Mouse (Mus musculus) frontal cortex, postnatal 10 days (tissue): Measurements from ENCODE around the gene Slc9a3r2.
A peak's percentile ranks its signal among the peaks of the same experiment; 100 is the strongest.

Experiments used
- DNase-seq, 2 experiments: peaks; one replicate each; pipeline ENCODE4 v3.0.0; 2022; ENCODE audit warnings: low spot score in 2 of 2, mixed read lengths in 1 of 2

Gene Slc9a3r2

GRCm38 (mm10) chr17:24636781-24637481 is 13.2 kb downstream of the Slc9a3r2 start:
- no peak for DNase-seq

- no peak for DNase-seq
These were observed 14.4 kb downstream of the Slc9a3r2 start for GRCm38 (mm10) chr17:24635694-24636093.

- no peak for DNase-seq
These were observed 15.1 kb downstream of the Slc9a3r2 start for GRCm38 (mm10) chr17:24635024-24635423.

GRCm38 (mm10) chr17:24633831-24634230 is 16.3 kb downstream of the Slc9a3r2 start:
- DNase-seq = no peak

- no peak for DNase-seq
These were observed 17.2 kb downstream of the Slc9a3r2 start for GRCm38 (mm10) chr17:24632813-24633449.

- DNase-seq = peak; percentile 61 to 80
These were observed 17.8 kb downstream of the Slc9a3r2 start, which contains the start of the genes Tsc2 and Nthl1 for GRCm38 (mm10) chr17:24632167-24632812. Gene Tsc2, minus strand, starts transcription at chr17:24632630. Gene Nthl1, plus strand, starts transcription at chr17:24632680.

GRCm38 (mm10) chr17:24630072-24630471 is 20.1 kb downstream of the Slc9a3r2 start:
- no peak for DNase-seq

- peak in 1 of 2 experiments; percentile 62 for DNase-seq
These were observed 21.5 kb downstream of the Slc9a3r2 start for GRCm38 (mm10) chr17:24628646-24629045.

- no peak for DNase-seq
These were observed 24.7 kb downstream of the Slc9a3r2 start for GRCm38 (mm10) chr17:24625472-24625871.

GRCm38 (mm10) chr17:24617561-24618194 is 32.4 kb downstream of the Slc9a3r2 start:
- no peak for DNase-seq

GRCm38 (mm10) chr17:24610711-24611110 is 39.4 kb downstream of the Slc9a3r2 start:
- no peak for DNase-seq

GRCm38 (mm10) chr17:24608874-24609273 is 41.3 kb downstream of the Slc9a3r2 start:
- no peak for DNase-seq

GRCm38 (mm10) chr17:24608370-24608769 is 41.8 kb downstream of the Slc9a3r2 start:
- DNase-seq = no peak

GRCm38 (mm10) chr17:24604557-24604956 is 45.6 kb downstream of the Slc9a3r2 start:
- DNase-seq = no peak

GRCm38 (mm10) chr17:24603961-24604360 is 46.2 kb downstream of the Slc9a3r2 start:
- DNase-seq = no peak

- DNase-seq = no peak
These were observed 49.6 kb downstream of the Slc9a3r2 start for GRCm38 (mm10) chr17:24600502-24600901.

GRCm38 (mm10) chr17:24597989-24598388 is 52.1 kb downstream of the Slc9a3r2 start:
- no peak for DNase-seq

GRCm38 (mm10) chr17:24596471-24597183 is 53.5 kb downstream of the Slc9a3r2 start:
- no peak for DNase-seq

GRCm38 (mm10) chr17:24596073-24596466 is 54.1 kb downstream of the Slc9a3r2 start:
- no peak for DNase-seq

GRCm38 (mm10) chr17:24595126-24596072 is 54.7 kb downstream of the Slc9a3r2 start:
- DNase-seq = peak in 1 of 2 experiments; percentile 30
